Mouse (Mus musculus) thymus, adult 2 months (tissue): ENCODE results near the gene Mtfmt.

ENCODE experiments used
- CTCF ChIP-seq: fragments of 200-500 bp; IDR thresholded peaks from 2 replicates; pipeline ENCODE4 v1.5.1; 2012; ENCODE audit warnings: mild to moderate bottlenecking, control low read depth, low read length, moderate library complexity, borderline replicate concordance; ENCODE audit not compliant: control insufficient read depth, poor library complexity, insufficient read depth; ENCODE audit errors: extremely low read depth
- POLR2A ChIP-seq: fragments of 200-500 bp; IDR thresholded peaks from 2 replicates; pipeline ENCODE4 v1.6.1; 2012; ENCODE audit warnings: mild to moderate bottlenecking, low read length, control low read depth, moderate library complexity; ENCODE audit not compliant: control insufficient read depth, poor library complexity, insufficient read depth; ENCODE audit errors: extremely low read depth

DNA sequence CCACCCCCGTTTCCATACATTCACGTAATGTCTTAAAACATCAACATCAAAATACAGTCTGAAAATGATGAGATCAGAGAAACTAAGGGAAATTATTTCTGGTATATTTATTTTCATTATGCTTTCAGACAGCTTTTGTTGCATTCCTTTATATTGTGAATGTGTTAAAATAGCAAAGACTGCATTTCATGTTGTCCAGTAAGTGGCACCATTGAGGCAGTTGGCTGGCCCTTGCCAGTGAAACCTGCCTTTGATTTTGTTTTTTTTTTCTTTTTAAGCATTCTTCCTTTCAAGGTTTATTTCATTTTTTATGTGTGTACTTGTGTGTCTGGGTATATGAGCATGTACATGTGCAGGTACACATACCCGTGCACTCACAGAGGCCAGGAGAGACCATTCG lies 9.1 kb downstream of the Mtfmt start:
- TF ChIP-seq POLR2A = no peak
- no peak for TF ChIP-seq CTCF
